Mouse (Mus musculus) frontal cortex, adult 2 months (tissue): ENCODE data around the gene Limd2. TPM values are rescaled to one million over a fixed set of nuclear protein-coding genes. Genes with fewer than 3 reads are reported as not detected.
A peak's percentile ranks its signal among the peaks of the same experiment; 100 is the strongest.
"Not testable (repeated sequence)": the region's sequence is repeated elsewhere in the genome, so short reads cannot be mapped to it uniquely, and the experiment has no call there.

Experiments
- DNase-seq, 2 experiments: peaks; one replicate each; pipeline ENCODE4 v3.0.0; 2022; ENCODE audit warnings: low spot score in 1 of 2; ENCODE audit errors: extremely low spot score in 1 of 2
- polyA plus RNA-seq: library from polyadenylated mRNA; depleted of rRNA; stranded (reverse); fragments of >200 nt; gene quantifications from 2 replicates; pipeline ENCODE4 v1.2.3, GENCODE M21; 2012; rRNA removed

Gene Limd2
- polyA plus RNA-seq = 154 and 168 TPM in 2 replicates

GRCm38 (mm10) chr11:106160841-106161721 is at the start of gene Limd2, which contains the start of gene Gm10840:
Limd2 (minus strand) TSS chr11:106160860.
Gm10840 (plus strand) TSS chr11:106160850.
- peak; percentile 92 to 94 for DNase-seq

GRCm38 (mm10) chr11:106202123-106202465 is 41.4 kb upstream of the Limd2 start, which contains the start of gene Strada:
Strada (minus strand) TSS chr11:106202168.
- no peak for DNase-seq

GRCm38 (mm10) chr11:106201337-106202122 is 40.9 kb upstream of the Limd2 start:
- DNase-seq = no peak

- no peak for DNase-seq
These were observed 40.1 kb upstream of the Limd2 start for GRCm38 (mm10) chr11:106200756-106201155.

GRCm38 (mm10) chr11:106199997-106200396 is 39.3 kb upstream of the Limd2 start:
- not testable (repeated sequence) for DNase-seq

- no peak for DNase-seq
These were observed 37.6 kb upstream of the Limd2 start for GRCm38 (mm10) chr11:106198277-106198676.

- DNase-seq = no peak
These were observed 34.7 kb upstream of the Limd2 start for GRCm38 (mm10) chr11:106195341-106195740.

- no peak for DNase-seq
These were observed 34.2 kb upstream of the Limd2 start for GRCm38 (mm10) chr11:106194891-106195290.

GRCm38 (mm10) chr11:106194155-106194541 is 33.5 kb upstream of the Limd2 start:
- no peak for DNase-seq

GRCm38 (mm10) chr11:106193371-106194154 is 32.9 kb upstream of the Limd2 start:
- peak; percentile 90 to 98 for DNase-seq

GRCm38 (mm10) chr11:106192657-106193370 is 32.2 kb upstream of the Limd2 start:
- no peak for DNase-seq

GRCm38 (mm10) chr11:106192241-106192640 is 31.6 kb upstream of the Limd2 start:
- no peak for DNase-seq

GRCm38 (mm10) chr11:106191716-106192115 is 31.1 kb upstream of the Limd2 start:
- DNase-seq = no peak

- no peak for DNase-seq
These were observed 26.7 kb upstream of the Limd2 start for GRCm38 (mm10) chr11:106187326-106187725.

GRCm38 (mm10) chr11:106180449-106180801 is 19.8 kb upstream of the Limd2 start:
- no peak for DNase-seq

- peak; percentile 54 to 66 for DNase-seq
These were observed 19.2 kb upstream of the Limd2 start for GRCm38 (mm10) chr11:106179711-106180448.

- DNase-seq = no peak
These were observed 17.5 kb upstream of the Limd2 start for GRCm38 (mm10) chr11:106178036-106178782.

GRCm38 (mm10) chr11:106176372-106176771 is 15.7 kb upstream of the Limd2 start:
- DNase-seq = no peak

- no peak for DNase-seq
These were observed 14.4 kb upstream of the Limd2 start for GRCm38 (mm10) chr11:106175081-106175480.
